Mouse (Mus musculus) lung, embryonic 14.5 days (tissue): Measurements from ENCODE around the gene Ptger2. TPM values are rescaled to one million over a fixed set of nuclear protein-coding genes. Genes with fewer than 3 reads are reported as not detected.
"Not testable (repeated sequence)": the region's sequence is repeated elsewhere in the genome, so short reads cannot be mapped to it uniquely, and the experiment has no call there.

ENCODE experiments used
- ATAC-seq: fragments of 200-750 bp; cut with Nextera tagmentation; 2 replicates; pipeline ENCODE4 v1.8.0; 2017; ENCODE audit warnings: mild to moderate bottlenecking, moderate TSS enrichment, moderate library complexity; ENCODE audit not compliant: insufficient read depth
- DNase-seq: peaks from one replicate; pipeline ENCODE4 v3.0.0-alpha.2; 2015
- H3K27ac ChIP-seq: fragments of 300-500 bp; sonication (generic); 2 replicates; pipeline ENCODE4 v1.5.1; 2014; ENCODE audit warnings: low read depth, mild to moderate bottlenecking, moderate library complexity
- H3K27me3 ChIP-seq: fragments of 300-500 bp; sonication (generic); 2 replicates; pipeline ENCODE4 v1.6.1; 2014; ENCODE audit warnings: low read length, control low read depth; ENCODE audit not compliant: insufficient read depth
- H3K36me3 ChIP-seq: fragments of 300-500 bp; sonication (generic); 2 replicates; pipeline ENCODE4 v1.6.1; 2014; ENCODE audit warnings: control low read depth; ENCODE audit not compliant: insufficient read depth
- H3K4me1 ChIP-seq: fragments of 300-500 bp; sonication (generic); 2 replicates; pipeline ENCODE4 v1.6.1; 2014; ENCODE audit warnings: antibody characterized with exemption, control low read depth; ENCODE audit not compliant: insufficient read depth
- H3K4me2 ChIP-seq: fragments of 300-500 bp; sonication (generic); 2 replicates; pipeline ENCODE4 v1.6.1; 2014; ENCODE audit warnings: mild to moderate bottlenecking
- H3K4me3 ChIP-seq: fragments of 300-500 bp; sonication (generic); 2 replicates; pipeline ENCODE4 v1.5.1; 2014; ENCODE audit warnings: low read depth, low read length
- H3K9ac ChIP-seq: fragments of 300-500 bp; sonication (generic); 2 replicates; pipeline ENCODE4 v1.6.1; 2014
- H3K9me3 ChIP-seq: fragments of 300-500 bp; sonication (generic); 2 replicates; pipeline ENCODE4 v1.6.1; 2016; ENCODE audit warnings: low read depth, low read length, control low read depth
- CTCF ChIP-seq: IDR thresholded peaks from 2 replicates; pipeline ENCODE4 v1.5.1; 2016; ENCODE audit warnings: antibody characterized with exemption, low read depth
- WGBS: fragments of 180-500 bp; shearing (Covaris S2); extraction: QIAGEN DNeasy Blood & Tissue Kit; methylation state at CpG from one replicate; pipeline ENCODE4 v1.1.7; 2014; 5-methylcytosine and 5-hydroxymethylcytosine counted together
- polyA plus RNA-seq: library from polyadenylated mRNA; unstranded; fragments of >200 nt; fragmentation: Nextera tagmentation; extraction: Ambion mirVana; gene quantifications from 2 replicates; pipeline ENCODE4 v1.2.1, GENCODE M21; 2014

Gene Ptger2
- 2.8 TPM in 2 replicates for polyA plus RNA-seq

DNA sequence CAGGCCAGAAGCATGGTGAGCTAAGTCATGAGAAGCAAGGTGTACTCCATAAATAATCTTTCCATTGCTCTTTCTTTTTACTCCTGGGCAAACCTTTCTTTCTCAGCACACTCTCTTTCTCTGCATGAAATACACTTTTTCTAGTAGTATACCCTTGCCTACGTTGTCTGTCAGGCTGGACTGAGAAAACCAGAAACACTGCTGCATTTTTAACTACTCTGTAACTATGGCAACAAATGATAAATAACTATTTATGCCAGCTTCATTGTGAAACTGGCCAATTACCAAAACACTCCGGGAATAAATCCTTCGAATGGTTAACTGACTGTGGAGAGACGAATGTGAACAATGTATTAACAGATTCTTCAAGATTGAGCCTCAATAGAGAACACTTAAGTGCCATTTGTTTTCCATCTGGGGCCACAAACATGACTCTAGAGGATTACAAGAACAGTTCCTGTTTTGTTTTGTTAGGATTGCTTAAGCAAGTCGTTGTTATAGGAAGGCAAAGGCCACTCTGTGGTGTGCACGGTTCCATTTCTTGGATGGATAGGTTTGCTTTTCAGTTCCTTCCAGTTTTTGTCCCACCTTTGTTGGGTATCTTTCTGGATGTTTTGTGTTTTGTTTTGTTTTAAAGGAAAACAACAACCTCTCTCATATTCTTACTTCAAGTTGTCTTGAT lies at the start of gene Ptger2:
Ptger2 (plus strand) TSS at position 522 of the 682 bp plus-strand sequence.
- WGBS, result 48% methylated on average over 6 of the region's 6 CpGs
- not testable (repeated sequence) for H3K36me3 ChIP-seq, H3K27me3 ChIP-seq, H3K9me3 ChIP-seq, ATAC-seq, H3K27ac ChIP-seq, H3K4me1 ChIP-seq
- Histone ChIP-seq H3K4me2 (peak within 1 kb of the TSS; percentile 88), H3K4me3 (peak within 1 kb of the TSS; percentile 49), H3K9ac (peak within 1 kb of the TSS; percentile 48)
- peak; percentile 48 for DNase-seq

DNA sequence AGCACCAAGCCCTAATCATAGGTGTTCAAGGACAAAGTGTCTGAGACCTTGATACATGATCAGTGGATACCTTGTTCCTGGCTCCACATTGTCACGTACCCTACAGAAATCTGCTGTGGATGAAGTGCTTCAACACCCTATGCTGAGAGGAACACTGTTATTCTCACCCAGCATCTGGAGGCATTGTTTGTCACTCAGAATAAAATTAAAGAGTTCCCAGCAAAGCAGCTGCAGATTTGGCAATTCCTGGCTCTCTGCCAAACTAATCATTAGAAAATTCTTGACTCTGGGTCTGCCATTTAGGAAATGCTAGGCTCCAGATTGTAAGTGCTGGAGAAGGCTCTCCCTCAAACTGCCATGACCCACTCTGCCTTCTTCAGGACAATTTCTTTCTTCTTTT lies 27.2 kb upstream of the Ptger2 start:
- Histone ChIP-seq H3K36me3 (no peaks in the 10 kb centered on the region), H3K9ac (no peak overlapping the region), H3K27ac (no peak overlapping the region), H3K4me2 (no peak overlapping the region), H3K4me1 (no peaks in the 10 kb centered on the region), H3K9me3 (no peaks in the 10 kb centered on the region), H3K4me3 (no peak overlapping the region), H3K27me3 (no peaks in the 10 kb centered on the region)
- DNase-seq (peak; percentile 74), ATAC-seq (no peak)
- 58% methylated on average over 1 of the region's 1 CpGs for WGBS
- no peak for TF ChIP-seq CTCF

DNA sequence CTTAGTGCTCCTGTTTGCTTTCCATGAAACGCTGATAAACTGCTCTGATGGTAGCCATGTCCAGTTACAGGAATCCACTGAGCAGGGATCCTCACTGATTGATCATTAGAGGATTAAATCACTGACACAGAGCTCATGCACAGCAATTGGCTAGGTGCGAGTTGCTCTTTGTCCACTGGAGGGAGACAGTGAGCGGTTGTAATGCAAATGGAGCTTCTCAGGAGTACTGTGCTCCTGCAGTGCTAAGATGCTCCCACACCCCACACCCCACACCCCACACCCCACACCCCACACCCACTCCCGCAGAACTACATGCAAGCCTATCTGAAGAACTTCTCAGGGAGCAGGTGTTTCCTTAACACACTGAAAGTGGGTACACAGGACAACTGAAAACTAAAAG lies 10.7 kb upstream of the Ptger2 start:
- H3K9me3 ChIP-seq, H3K9ac ChIP-seq, H3K4me1 ChIP-seq, H3K4me2 ChIP-seq, H3K27ac ChIP-seq, H3K4me3 ChIP-seq, H3K27me3 ChIP-seq, H3K36me3 ChIP-seq: not testable (repeated sequence)
- WGBS, result 9% methylated on average over 4 of the region's 4 CpGs
- DNase-seq, result peak; percentile 81
- TF ChIP-seq CTCF, result peak; percentile 68
- peak; percentile 58; the same call in 1 of the 2 replicates for ATAC-seq

DNA sequence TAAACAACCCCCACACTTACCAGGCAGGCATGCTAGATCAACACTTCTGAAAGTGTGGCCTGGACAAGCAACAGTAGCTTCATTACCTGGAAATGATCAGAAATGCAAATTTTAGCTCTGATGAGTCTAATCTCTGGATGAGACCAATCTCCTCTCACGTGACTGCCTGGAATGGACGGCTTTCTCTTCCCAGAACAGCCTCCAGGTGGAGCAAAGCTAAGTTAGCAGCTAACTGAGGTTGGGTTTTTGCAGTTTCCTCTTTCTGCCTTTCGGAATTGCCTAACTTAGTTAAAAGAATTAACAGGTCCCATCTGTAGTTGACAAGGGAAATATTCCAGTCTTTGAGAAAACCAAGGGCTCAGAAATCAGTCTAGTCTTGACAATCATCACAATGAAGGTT lies 8.1 kb upstream of the Ptger2 start:
- H3K4me1 ChIP-seq, result no peaks in the 10 kb centered on the region
- no peak overlapping the region for H3K9ac ChIP-seq
- peak; percentile 54 for TF ChIP-seq CTCF
- DNase-seq, result peak; percentile 69
- H3K36me3 ChIP-seq, result no peaks in the 10 kb centered on the region
- 23% methylated on average over 3 of the region's 3 CpGs for WGBS
- H3K9me3 ChIP-seq, result no peaks in the 10 kb centered on the region
- H3K27me3 ChIP-seq, result no peaks in the 10 kb centered on the region
- no peak for ATAC-seq
- H3K4me2 ChIP-seq, result no peak overlapping the region
- H3K4me3 ChIP-seq, result no peak overlapping the region
- H3K27ac ChIP-seq, result no peak overlapping the region

DNA sequence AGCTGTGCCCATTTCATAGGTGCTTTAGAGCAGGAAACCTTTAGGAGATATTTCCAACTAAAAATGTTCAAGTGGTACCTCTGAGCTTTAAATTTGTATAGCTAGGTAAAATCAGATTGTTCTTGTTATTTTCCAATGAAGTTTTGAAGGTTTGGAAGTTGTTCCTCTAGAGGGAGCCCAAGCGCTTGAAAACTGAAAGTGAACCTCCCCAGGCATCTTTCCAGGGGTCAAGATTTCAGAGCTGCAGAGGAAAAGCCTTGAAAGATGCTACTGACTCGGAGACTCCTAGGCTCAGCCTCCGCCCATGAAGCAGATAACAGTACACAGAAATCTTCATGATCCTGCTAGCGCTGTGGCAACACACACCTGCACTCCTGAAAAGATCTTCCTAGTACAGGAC lies 6.5 kb upstream of the Ptger2 start:
- H3K36me3 ChIP-seq, result no peaks in the 10 kb centered on the region
- H3K9ac ChIP-seq, result no peak overlapping the region
- H3K4me1 ChIP-seq, result no peaks in the 10 kb centered on the region
- WGBS, result 0% methylated on average over 4 of the region's 4 CpGs
- ATAC-seq (peak; percentile 56; the same call in 1 of the 2 replicates), DNase-seq (peak; percentile 91)
- TF ChIP-seq CTCF, result peak; percentile 58; the same call in 1 of the 2 replicates
- H3K27me3 ChIP-seq, result no peaks in the 10 kb centered on the region
- H3K27ac ChIP-seq, result no peak overlapping the region
- no peak overlapping the region for H3K4me2 ChIP-seq
- H3K4me3 ChIP-seq, result no peak overlapping the region
- no peaks in the 10 kb centered on the region for H3K9me3 ChIP-seq

DNA sequence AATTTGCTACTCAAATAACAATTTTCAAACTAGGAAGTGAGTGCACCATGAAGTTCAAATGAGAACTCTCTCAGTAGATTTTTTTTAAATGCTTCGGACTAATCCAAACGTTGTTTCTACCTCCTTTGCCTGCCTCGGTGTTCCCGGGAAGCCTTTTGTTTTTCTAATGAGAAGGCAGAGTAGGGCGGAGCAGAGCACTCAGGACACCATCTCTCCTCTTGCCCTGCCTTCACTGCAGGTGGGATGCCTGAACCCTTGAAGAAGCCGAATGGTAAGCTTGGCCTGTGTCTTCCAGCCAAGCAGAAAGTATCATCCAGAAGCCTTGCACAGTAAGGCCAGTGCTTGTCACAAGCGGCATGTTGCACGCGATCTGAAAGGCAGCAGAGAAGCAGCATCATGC lies 3.9 kb upstream of the Ptger2 start:
- no peaks in the 10 kb centered on the region for H3K4me1 ChIP-seq
- no peaks in the 10 kb centered on the region for H3K36me3 ChIP-seq
- no peaks in the 10 kb centered on the region for H3K9me3 ChIP-seq
- WGBS, result 43% methylated on average over 9 of the region's 9 CpGs
- no peak for DNase-seq
- no peak overlapping the region for H3K4me2 ChIP-seq
- no peak overlapping the region for H3K4me3 ChIP-seq
- ATAC-seq, result no peak
- TF ChIP-seq CTCF, result no peak
- no peaks in the 10 kb centered on the region for H3K27me3 ChIP-seq
- no peak overlapping the region for H3K27ac ChIP-seq
- no peak overlapping the region for H3K9ac ChIP-seq

DNA sequence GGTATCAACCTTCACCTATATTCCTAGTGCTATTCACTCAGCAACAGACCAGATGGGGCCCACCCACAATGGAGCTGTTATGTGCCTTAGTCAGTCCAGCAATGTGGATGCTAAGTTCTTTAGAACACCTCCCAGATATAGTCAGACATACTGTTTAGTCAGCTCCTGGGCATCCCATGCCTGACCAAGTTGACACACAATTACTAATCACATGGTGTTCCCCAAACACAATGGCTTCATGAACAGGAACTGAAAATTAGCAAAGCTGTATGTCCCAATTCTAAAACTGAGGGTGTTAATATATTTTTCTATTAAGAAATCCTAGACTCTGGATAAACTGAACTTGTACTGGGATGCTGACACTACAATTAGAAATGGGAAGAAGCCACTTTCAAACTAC lies 1.7 kb upstream of the Ptger2 start:
- H3K9ac ChIP-seq, result no peak overlapping the region
- no peaks in the 10 kb centered on the region for H3K9me3 ChIP-seq
- ATAC-seq (no peak), DNase-seq (no peak)
- TF ChIP-seq CTCF, result no peak
- H3K27me3 ChIP-seq, result no peaks in the 10 kb centered on the region
- no peak overlapping the region for H3K4me2 ChIP-seq
- no peak overlapping the region for H3K4me3 ChIP-seq
- H3K27ac ChIP-seq, result no peak overlapping the region
- H3K4me1 ChIP-seq, result no peaks in the 10 kb centered on the region; the same call in 1 of the 2 replicates
- H3K36me3 ChIP-seq, result no peaks in the 10 kb centered on the region
